Mouse (Mus musculus) frontal cortex, postnatal 14 days (tissue): ENCODE measurements around the gene Pde4b.

Source experiments
- DNase-seq, 2 experiments: peaks; one replicate each; pipeline ENCODE4 v3.0.0; 2022; ENCODE audit warnings: low spot score in 2 of 2

Gene Pde4b

DNA sequence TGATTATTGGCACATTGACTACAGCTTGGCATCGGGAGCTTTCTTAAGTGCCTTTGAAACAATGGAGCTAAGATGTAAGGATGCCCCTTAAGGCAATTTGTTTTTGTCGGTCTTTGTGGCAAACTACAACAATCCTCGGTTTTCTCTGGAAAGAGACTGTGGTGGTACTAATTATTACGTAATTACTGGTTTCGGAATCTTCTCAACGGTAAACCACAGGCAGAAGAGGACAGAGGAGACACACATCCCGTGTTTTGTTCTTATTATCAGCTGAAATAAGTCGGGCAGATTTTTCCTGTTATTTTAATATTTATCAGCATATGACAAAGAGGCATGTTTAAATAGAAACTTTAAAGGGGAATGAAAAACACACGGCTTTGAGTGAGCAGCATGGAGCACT, 420.0 kb downstream of the Pde4b start:
- DNase-seq: no peak

DNA sequence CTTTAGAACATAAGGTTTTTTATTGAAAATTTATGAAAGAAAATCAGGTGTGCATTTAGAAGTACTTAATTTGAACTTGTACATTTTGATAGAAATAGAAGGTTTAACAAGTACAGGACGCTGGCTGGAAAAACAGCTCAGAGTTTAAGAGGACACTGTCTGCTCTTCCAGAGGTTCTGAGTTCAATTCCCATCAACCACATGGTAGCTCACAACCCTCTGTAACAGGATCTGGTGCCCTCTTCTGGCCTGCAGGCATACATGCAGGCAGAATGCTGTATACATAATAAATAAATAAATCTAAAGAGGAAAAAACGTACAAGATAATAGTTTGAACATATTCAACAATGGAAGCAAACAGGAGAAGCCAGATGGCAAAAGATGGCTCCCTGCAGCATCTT, 420.4 kb downstream of the Pde4b start:
- DNase-seq: no peak

DNA sequence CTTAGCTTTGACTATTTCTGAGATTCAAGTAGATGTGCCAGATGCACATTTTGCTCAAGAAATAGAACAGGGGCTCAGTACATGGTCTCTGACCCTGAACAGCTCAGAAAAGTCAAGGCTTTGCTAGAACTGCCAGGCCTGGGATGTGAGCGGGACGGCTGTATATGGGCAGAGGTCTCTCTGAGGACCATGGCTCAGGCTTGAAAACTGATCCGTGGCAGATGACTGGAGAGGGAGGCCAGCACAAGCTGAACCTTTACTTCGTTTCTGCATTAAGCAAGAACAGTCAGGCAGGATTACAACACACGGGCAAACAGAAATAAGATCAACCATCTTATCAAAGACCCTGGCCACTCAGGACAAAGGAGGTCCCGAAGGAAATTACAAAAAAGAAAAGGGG, 422.7 kb downstream of the Pde4b start:
- DNase-seq: no peak

DNA sequence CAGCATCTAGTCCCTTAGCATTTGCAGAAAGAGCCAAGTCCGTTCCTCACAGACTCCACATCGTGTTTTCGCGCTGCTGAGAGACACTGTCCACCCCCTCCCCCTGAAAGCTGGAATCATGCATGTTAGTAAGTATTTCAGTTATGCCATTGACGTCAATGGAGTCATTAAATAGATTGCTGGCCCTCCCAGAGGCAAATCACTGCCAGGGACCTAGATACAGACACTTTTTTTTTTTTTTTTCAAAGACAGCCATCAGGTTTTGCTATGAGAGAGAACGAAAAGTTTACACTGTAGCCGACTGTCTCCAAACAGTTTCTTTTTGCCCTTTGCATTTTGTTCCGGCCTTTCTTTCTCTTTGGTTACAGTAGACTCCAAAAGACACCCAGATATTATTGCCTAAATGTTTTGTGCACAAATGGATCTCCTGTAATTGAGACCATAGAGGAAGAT, 423.6 kb downstream of the Pde4b start:
- peak; percentile 53 to 60 for DNase-seq

DNA sequence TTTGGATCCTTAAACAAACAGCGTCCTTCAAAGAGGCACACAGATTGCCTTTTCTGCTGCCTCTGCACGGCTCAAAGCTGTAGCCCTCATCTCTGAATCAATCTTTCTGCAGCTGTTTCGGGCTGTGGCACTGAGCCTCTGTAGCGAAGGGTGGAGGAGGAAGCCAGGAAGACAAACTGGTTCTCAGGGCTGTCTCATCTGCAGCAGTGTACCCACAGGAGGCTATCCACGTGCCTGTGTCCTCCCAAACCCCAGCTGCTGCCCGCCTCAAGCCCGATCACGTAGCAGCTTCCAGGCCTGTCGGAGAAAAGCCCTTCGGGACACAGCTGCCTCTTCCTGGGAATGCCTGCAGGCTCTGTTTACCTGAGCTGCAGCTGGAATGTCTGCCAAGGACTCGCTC, 424.2 kb downstream of the Pde4b start:
- peak; percentile 25 to 32 for DNase-seq

DNA sequence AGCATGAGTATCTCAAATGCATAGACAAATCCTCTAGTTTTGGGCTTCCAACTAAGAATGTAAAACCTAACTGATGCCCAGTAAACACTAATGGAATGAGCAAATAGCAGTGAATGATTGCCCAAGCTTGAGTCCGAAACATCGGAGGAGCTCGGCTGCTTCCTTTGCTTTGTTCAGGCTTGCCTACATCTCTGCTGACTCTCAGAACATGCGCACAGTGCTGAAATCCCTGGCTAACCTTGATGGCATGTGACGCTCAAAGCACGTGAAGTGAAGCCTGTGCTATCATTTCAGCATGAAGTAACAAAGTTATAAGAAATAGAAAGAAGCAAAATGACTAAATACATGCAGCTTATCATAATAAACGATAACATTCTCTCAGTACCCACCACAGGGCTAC, 425.6 kb downstream of the Pde4b start:
- no peak for DNase-seq

DNA sequence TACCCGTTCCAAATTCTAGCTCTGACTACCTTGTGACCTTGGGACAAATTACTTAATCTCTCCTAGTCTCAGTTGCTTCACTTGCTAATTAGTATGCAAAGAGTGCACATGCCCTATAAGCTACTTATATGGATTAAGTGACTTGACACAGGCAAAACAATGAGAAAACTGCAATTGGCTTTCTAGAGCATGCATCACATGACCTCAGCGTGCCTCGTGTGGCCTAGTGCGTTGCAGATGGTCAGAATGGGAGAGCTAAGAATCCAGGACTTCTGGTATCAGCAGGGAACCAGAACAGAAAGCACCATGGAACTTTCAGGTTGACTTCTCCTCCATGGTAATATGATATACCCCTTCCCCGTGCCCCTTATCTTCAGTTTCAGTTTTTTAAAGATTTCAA, 426.2 kb downstream of the Pde4b start:
- no peak for DNase-seq

DNA sequence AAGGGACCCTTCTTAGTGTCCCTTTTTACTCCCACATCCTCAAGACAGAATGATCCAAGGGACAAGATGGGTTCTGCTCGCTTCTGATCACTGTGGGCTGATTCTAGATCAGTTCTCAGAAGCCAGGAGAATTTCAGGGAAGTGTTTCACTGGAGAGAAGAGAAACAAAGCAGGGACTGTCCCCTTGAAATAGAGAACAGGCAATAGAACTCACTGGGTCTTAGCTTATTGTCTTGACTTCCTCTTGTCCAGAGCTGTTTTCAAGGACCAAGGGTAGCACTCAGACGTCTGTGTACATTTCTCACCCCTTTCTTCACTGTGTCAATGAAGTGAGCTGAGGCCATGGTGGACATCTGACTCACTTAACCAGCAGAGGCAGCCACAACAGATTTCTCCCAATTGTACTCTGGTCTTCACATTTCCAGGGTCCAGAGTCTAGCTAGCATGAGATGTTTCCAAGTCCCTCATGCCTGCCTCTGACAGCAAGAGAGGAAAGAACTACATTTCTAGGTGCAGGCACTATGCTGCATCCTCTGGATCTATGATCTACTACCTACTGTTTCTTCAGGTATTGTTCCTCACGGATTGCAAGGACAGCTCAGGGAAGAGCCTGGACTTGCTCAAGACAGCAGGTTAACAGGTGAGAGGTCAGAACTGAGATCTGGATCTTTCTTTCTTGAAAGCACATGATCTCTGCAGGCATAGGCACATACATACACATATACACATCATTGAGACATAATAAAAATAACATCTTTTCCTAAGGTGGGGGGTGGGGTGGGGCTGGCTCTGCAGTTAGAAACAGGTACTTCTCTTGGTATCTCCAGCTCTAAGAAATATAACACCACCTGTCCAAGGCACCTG, 427.9 kb downstream of the Pde4b start:
- no peak for DNase-seq

DNA sequence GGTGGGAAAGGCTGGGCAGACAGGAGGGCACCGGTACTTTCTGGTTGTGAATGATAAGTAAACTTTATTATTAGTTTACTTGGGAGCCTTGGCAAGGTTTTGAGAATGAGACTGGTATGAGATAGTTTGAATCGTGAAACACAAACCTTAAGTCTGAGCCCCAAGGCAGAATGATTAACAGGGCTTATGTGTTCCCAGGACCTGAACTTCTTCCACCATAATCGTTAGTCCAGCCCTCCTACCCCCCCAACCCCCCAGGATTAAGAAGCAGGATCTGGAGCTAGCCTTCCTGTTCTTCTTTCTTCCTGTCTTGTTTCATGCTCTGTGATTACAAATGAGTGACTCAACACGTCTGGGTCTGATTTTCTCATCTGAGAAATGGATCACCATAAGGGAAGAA, 429.1 kb downstream of the Pde4b start:
- DNase-seq: no peak

DNA sequence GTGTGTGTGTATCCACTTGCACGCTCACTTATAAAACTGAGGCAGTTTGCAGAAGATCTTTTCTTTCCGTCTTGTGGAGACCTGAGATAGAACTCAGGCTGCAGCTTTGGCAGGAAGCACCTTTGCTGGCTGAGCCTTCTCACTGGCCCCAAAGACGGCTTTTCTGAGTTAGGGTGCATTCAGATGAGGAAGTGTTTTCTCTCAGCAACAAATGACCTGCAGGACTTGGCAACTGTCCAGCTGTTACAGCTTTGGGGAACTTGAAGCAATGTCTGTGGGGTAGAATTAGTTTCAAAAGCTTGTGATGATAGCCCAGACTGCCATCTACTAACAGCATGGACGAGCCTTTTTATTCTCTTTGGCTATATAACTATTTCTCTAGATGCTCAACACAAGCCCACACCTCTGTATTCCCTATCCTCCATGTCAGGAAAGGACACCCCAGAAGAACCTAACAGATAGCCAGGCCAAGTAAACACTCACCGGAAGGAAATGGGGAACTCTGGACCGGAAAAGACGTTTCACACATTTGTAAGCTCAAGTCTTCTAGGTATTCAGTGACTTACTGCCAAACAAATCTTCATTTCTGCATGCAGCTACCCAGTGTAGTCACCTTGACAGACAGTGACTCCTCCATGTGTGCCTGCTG, 429.8 kb downstream of the Pde4b start:
- DNase-seq: peak; percentile 27 to 46

DNA sequence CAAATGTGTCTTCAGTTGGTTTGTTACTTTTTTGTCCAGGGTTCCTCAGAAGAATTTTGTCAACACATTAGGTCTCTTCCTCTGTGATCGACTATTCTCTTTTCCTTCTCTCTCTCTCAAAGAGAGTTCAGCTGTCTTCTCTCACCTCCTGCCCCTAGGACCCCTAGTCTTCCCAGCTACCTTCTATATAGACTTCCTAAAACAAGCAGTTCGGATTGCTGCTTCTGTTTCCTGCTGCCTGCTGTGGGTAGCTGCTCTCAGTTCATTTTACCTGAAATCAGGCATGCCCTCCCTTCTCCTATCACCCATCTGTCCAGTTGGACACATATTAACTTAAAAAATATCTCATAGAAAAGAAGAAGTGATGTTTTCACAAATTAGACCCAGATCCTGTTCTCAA, 430.3 kb downstream of the Pde4b start:
- no peak for DNase-seq

DNA sequence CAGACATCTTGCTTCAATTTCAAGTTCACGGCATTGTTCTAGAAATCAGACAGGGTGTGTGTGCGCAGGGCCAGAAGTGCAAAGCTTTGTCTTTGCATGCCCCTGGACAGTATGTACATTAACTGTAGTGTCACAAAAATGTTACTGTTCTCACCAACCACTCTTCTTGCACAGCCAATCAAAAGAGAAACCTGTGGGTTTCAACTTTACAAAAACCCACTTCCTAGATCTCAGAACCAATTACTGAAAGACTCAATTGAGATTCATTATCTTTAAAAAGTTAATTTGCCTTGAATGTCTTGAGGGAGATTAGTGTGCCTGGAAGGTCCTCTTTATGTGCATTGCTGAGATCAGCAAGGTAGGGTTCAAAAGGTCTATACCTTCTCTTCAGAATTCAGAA, 431.0 kb downstream of the Pde4b start:
- no peak for DNase-seq

DNA sequence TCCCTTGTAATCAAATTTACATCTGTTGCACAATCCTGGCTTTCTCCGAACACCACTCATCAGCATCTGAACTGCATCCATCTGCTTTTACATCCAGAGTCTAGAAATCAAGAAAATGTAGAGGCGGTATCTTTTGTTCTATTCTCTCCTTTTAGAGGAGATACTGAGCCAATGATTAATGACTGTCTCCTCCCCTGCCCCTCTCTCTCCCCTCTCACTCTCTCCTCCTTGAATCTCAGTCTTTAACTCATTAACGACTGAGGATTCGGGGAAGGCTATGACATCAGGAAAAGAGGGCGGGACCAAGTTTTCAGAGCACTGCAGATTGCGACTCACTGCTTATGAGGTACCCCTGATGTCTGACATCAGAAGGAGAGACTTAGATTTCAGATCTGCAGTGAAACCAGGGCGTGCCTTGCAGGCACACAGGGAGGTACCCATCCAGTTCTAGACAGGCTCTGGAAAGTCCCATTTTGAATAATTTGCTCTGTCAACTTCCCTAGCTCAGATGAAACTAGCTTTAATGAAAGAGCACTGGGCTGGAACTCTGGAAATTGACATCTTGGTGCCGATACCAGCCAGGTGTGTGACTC, 433.4 kb downstream of the Pde4b start:
- no peak for DNase-seq

DNA sequence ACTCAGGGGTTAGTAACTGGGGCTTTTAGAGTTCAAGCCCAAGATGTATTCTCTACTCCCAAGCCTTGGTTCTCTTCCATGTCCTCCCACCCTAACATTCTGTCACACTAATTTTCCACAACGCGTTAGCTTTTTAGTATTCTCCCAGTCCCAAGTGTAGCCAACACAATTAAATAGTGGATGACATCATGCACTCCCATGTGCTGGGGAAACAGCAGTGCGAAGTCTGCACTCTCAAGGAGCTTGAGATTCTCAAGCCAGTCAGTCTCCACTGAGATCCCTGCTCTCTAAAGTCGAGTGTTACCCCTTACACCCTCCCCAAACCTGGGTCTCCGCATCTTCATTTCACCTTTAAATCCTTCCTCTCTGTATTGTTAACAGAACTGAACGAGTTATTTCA, 434.1 kb downstream of the Pde4b start:
- no peak for DNase-seq

DNA sequence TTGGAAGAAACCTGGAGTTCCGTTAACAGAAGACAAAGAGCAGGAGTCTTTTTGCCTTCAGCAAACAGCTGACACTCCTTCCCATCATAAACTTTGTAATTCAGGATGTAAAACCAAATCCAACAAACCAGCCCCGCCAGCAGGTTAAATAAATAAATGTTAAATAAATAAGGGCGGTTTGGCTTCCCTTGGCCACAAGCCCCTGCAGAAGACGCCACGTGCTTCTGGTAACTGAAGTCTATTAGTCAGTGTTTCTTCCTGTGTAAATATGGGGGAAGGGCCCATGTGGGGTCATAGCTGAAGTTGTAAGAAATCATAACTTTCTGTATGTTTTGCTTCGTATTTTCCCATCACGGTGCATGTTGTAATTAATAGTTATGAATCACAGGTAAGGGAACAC, 440.0 kb downstream of the Pde4b start:
- no peak for DNase-seq

DNA sequence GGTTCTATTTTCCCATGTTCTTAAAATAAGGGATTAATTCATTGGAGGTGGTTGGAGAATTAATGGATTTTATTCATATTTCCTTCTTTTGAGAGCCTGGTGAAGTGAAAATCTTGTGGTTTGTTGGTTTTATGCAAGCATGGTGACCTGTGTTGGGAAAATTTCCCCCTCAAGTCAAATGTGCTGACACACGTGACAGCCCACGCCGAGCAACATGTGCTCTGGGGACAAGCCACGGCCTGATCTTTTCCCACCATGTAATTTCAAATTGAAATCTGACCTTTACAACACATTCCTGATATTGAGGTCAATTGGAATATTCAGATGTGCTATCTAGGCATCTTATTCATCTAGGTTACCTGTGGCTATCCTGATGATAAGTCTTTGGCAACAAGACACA, 443.5 kb downstream of the Pde4b start:
- no peak for DNase-seq

DNA sequence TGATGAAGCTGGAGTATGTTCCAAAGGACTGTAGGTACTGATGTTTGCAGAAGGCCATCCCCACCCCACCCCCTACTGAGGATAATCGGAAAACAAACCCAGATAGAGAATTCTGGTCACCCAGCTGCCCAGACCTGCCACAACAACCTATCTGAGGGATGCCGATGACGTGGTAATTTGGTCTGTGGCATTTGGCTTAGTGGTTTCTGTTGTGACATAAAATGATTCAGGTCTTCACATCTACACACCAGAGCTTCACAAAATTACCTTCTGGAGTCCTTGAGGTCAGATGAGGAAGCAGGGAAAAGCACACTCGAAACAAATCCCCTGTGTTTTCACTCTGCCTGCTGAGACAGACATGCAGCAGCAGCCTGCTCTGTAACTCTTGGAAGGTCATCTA, 444.4 kb downstream of the Pde4b start:
- no peak for DNase-seq

DNA sequence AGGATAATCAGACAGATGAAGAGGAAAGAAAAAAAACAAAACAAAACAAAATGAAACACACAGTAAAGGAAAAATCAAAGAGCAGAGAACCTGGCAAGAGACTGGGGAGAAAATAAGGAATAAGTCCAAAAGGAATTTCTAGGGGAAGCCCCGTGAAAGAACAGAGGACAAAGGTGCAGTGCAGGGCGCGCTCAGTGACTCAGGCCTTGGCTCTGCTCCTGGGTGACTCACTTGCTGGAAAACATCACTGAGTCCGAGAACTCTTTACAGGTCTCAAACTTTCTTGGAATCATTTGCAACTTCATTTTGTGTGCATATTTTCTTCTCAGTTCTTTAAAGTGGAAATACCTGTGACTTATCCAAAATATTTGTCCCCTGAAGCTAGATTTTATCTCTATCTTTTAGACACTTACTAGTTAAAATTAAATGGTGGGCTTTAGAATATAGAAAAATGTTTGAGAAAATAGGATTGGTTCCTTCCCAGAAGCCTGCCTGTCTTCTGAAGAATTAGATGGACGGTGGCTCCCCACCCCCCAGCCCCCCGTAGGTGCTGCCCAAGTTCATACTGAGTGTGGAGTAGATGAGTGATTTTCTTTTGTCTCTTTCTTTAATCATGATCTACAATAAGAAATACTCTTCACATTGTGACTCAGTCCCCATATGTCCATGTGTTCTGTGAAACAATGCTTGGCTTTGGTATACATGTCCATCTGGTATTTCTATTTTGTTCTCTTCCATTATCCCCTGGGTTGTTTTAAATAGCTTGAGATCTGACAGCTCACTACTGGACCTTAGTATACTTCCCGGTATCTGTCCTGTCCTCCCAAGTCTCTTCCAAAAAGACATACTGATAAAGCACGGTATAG, 446.1 kb downstream of the Pde4b start:
- no peak for DNase-seq

DNA sequence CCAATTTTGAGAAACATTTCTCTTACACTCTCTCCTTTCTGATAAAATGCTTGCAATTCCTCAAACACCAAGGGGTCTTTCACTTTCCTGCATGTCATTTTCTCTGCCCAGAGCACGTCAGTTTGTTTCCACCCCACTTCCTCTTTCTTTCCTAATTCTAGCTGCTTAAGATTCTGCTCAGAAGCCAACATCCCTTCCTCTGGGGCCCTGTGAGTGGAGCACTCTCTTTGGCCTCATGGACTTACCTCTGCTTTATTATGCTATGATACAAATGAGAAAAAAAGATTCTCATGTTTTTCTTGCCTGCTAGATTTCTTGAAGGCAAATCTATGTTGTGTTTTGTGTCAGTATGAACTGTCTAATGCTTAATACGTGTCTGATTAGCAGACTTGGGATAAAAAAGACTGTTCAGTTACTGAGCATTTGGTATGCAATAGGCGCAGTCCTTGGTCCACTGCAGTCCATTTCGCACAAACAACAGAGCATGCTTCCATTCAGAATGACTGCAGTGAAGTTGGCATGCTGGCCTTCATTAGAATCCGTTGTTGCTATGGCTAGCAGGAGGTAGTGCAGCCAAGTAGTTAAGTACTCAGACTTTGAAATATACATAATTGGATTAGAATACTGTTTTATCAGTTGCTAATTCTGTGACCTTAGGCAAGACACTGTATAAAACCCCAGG, 446.8 kb downstream of the Pde4b start:
- no peak for DNase-seq

DNA sequence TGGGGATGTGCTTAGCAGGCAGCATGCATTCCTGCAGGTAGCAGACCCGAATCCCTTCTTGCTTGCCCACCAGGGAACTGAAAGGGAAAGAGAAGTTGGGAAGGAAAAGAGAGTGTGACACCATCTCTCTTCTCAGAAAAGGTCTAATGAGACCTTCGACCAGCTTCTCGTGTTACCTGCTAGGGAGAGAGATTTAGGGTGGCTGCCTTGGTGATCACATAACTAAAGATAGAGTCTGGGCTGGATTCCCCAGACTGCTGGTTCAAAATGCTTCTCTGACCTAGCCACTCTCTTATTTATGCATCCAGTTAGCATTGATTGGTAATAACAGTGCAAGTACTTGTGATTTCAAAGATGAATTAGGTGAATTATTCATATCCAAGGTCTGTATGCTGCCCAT, 448.5 kb downstream of the Pde4b start:
- no peak for DNase-seq

DNA sequence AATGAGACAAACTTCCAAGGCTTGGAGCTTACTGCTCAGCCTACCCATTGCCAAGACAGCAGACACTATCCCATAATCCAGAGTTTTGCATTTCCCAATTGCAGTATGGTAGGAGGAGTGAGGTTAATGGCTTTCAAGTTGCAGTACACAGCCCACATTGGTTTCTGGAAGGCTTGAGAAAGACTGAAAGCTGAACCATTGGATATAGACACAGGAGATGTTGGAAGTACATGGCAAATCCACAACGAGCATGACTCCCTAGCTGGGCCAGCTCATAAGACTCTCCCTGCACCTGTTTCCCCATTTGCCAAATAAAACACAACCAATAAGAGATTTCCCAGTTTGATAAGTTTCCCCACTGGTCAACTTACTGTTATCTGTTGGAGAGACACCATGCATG, 450.9 kb downstream of the Pde4b start:
- no peak for DNase-seq

DNA sequence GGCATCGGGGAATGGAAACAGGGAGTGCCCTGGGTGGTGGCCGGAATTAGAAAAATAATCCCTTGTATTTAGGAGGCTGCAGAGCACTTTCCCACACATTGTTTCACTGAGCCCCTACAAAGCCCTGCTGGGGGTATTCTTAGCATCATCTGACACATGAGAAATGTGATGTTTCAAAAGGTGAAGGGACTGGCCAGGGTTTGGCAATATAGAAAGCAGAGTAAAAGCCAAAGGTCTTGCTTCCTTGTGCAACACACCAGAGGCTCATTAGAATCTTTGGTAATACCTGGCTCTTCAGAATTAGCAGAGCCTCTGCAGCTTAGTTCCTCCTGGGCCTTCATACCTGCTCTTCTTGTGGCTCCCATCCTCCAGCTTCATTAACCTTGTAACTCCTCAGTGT, 451.4 kb downstream of the Pde4b start:
- DNase-seq: no peak
